Mouse (Mus musculus) hindbrain, embryonic 14.5 days (tissue): ENCODE measurements at regions not wholly inside any gene's neighbourhood (a gene's known extent, or its start where the extent isn't known, plus 50 kb on each side); places are given as distances from the start of the nearest gene placed in this dataset.

ENCODE experiments used
- ATAC-seq: fragments of 200-750 bp; cut with Nextera tagmentation; 2 replicates; pipeline ENCODE4 v1.8.0; 2017; ENCODE audit warnings: moderate number of reproducible peaks, mild to moderate bottlenecking, moderate TSS enrichment, moderate library complexity; ENCODE audit not compliant: low FRiP score
- DNase-seq: peaks from one replicate; pipeline ENCODE4 v3.0.0-alpha.2; 2015; ENCODE audit warnings: low spot score
- H3K27ac ChIP-seq: fragments of 300-500 bp; sonication (generic); 2 replicates; pipeline ENCODE4 v1.5.1; 2014; ENCODE audit warnings: mild to moderate bottlenecking, moderate library complexity
- H3K27me3 ChIP-seq: fragments of 300-500 bp; sonication (generic); 2 replicates; pipeline ENCODE4 v1.6.1; 2014; ENCODE audit warnings: mild to moderate bottlenecking, low read length, mixed read lengths; ENCODE audit not compliant: control insufficient read depth, insufficient read depth
- H3K36me3 ChIP-seq: fragments of 300-500 bp; sonication (generic); replicated peaks from 2 replicates; pipeline ENCODE4 v1.6.1; 2014; ENCODE audit not compliant: control insufficient read depth, insufficient read depth
- H3K4me1 ChIP-seq: fragments of 300-500 bp; sonication (generic); replicated peaks from 2 replicates; pipeline ENCODE4 v1.6.1; 2014; ENCODE audit warnings: antibody characterized with exemption, low read length, mixed read lengths; ENCODE audit not compliant: control insufficient read depth, insufficient read depth
- H3K4me2 ChIP-seq: fragments of 300-500 bp; sonication (generic); replicated peaks from 2 replicates; pipeline ENCODE4 v1.6.1; 2014; ENCODE audit warnings: mild to moderate bottlenecking, moderate library complexity
- H3K4me3 ChIP-seq: fragments of 300-500 bp; sonication (generic); replicated peaks from 2 replicates; pipeline ENCODE4 v1.5.1; 2014; ENCODE audit warnings: mild to moderate bottlenecking, low read length
- H3K9ac ChIP-seq: fragments of 300-500 bp; sonication (generic); 2 replicates; pipeline ENCODE4 v1.6.1; 2014
- H3K9me3 ChIP-seq: fragments of 300-500 bp; sonication (generic); 2 replicates; pipeline ENCODE4 v1.6.1; 2016; ENCODE audit warnings: low read length; ENCODE audit not compliant: control insufficient read depth
- WGBS: fragments of 180-500 bp; shearing (Covaris S2); extraction: QIAGEN DNeasy Blood & Tissue Kit; methylation state at CpG from one replicate; pipeline ENCODE4 v1.1.7; 2014; 5-methylcytosine and 5-hydroxymethylcytosine counted together

DNA sequence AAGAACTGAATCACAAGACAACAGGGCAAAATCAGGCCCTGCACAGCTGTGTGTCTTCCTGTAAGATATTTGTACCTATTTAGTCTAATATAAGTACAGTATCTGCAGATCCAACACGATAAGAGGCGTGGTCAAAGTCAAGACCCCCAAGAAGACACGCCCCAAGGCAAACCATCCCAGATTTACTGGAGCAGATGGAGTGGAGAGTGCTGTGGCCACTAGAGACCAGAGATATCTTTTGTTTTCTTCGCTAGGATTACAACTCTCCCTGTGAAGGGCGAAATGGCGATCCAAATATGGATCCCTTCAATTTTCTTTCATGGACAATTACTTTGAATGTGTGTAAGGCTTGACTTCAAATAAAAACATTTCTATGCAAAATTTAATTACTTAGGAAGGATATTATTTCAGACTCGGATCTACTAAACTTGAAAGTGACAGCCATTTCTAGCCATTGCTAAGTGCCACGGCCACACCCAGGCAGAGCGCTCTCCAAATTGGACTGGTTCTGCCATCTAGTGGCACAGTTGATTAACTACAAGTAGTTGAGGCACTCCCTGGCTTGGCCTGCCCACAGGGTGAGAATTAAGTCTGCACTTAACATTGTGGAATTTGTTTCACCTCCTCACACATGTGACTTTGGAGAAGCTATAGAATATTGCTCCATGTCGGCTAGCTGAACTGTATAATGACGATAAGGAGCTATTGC lies 140.4 kb upstream of the Gm9833 start:
- no peaks in the 10 kb centered on the region for H3K4me1 ChIP-seq
- no peak overlapping the region for H3K9ac ChIP-seq
- H3K27me3 ChIP-seq = no peaks in the 10 kb centered on the region
- ATAC-seq (peak; percentile 92), DNase-seq (peak; percentile 80)
- H3K27ac ChIP-seq = no peak overlapping the region
- WGBS = 51% methylated on average over 11 of the region's 11 CpGs
- H3K4me3 ChIP-seq = no peak overlapping the region
- no peaks in the 10 kb centered on the region for H3K36me3 ChIP-seq
- no peaks in the 10 kb centered on the region for H3K9me3 ChIP-seq
- H3K4me2 ChIP-seq = no peak overlapping the region

DNA sequence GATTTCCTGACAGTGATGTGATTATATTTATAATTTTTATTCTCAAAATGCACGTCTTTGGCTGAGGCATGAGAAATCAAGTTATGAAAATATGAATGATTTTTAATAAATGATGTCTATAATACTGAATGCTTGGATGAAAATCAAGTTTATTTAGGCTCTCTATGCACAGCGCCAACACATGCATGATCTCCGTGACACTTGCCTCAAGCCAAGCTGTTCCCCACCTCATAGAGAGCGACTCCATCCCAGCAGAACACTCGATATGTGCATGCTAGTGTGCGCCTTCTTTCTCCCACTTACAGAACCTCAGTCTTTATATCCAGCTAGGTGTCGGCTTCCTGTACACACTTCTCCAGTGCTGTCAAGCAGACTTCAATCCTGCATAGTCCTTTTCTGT lies 139.8 kb upstream of the Gm9833 start:
- Histone ChIP-seq H3K9me3 (no peaks in the 10 kb centered on the region), H3K4me1 (no peaks in the 10 kb centered on the region), H3K27me3 (no peaks in the 10 kb centered on the region), H3K4me2 (no peak overlapping the region), H3K9ac (no peak overlapping the region), H3K4me3 (no peak overlapping the region), H3K27ac (no peak overlapping the region), H3K36me3 (no peaks in the 10 kb centered on the region)
- no peak for DNase-seq
- ATAC-seq = peak; percentile 66; the same call in 1 of the 2 replicates
- WGBS = 79% methylated on average over 7 of the region's 7 CpGs

- no peaks in the 10 kb centered on the region for H3K4me1 ChIP-seq
- no peak overlapping the region for H3K27ac ChIP-seq
- no peak overlapping the region for H3K9ac ChIP-seq
- H3K36me3 ChIP-seq = no peaks in the 10 kb centered on the region
- H3K27me3 ChIP-seq = no peaks in the 10 kb centered on the region
- H3K4me2 ChIP-seq = no peak overlapping the region
- no peaks in the 10 kb centered on the region for H3K9me3 ChIP-seq
- 92% methylated on average over 3 of the region's 3 CpGs for whole genome bisulfite sequencing
- no peak overlapping the region for H3K4me3 ChIP-seq
- no peak for ATAC-seq
- no peak for DNase-seq
These were observed 130.0 kb upstream of the Gm9833 start for GRCm38 (mm10) chr3:9957870-9958269.

DNA sequence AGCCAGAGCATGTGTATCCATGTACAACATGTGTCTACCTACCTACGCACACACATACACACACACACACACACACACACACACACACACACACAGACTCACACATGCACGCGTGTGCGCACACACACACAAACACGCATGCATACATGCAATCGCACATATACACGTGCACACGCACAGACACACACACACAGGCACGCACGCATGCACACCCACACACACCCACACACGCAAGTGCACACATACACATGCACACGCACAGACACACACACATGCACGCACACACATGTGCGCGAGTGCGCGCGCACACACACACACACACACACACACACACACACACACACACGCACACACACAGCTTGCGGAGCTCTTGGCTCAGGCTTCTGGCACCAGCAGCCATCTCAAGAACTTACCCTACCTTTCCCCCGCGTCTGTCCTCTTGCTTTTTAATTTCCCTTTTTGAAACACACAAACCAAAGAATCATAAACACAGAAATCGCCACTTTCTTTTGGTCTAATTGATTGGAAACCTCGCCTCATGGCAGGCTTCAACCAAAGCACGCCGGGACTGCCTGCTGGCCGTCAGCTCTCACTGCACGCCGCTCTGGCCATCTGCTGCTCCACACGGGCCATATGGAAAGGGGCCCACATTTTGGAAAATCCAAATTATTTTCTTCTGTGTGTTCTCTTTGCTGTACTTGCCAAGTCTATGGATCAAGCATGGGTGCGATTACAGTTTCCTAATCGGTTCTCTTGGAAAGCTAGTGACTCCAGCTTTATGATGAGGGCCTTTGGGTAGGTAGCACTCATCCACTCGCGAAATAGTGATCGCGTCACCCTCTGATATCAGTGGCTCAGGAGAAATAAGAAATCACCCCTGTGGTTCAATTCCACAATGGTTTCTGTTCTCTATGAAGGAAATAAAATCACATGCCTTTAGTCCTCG lies 127.9 kb upstream of the Gm9833 start:
- H3K4me3 ChIP-seq = no peak overlapping the region
- WGBS = 89% methylated on average over 37 of the region's 37 CpGs
- no peaks in the 10 kb centered on the region for H3K36me3 ChIP-seq
- no peak overlapping the region for H3K27ac ChIP-seq
- no peak overlapping the region for H3K9ac ChIP-seq
- H3K27me3 ChIP-seq = no peaks in the 10 kb centered on the region
- no peak for DNase-seq
- no peaks in the 10 kb centered on the region for H3K9me3 ChIP-seq
- H3K4me1 ChIP-seq = no peaks in the 10 kb centered on the region
- H3K4me2 ChIP-seq = no peak overlapping the region
- no peak for ATAC-seq

- no peak overlapping the region for H3K4me3 ChIP-seq
- 60% methylated on average over 7 of the region's 7 CpGs for WGBS
- DNase-seq (no peak), ATAC-seq (no peak)
- H3K4me2 ChIP-seq = no peak overlapping the region
- H3K27ac ChIP-seq = no peak overlapping the region
- H3K36me3 ChIP-seq = no peaks in the 10 kb centered on the region
- H3K27me3 ChIP-seq = no peaks in the 10 kb centered on the region
- no peaks in the 10 kb centered on the region for H3K4me1 ChIP-seq
- no peak overlapping the region for H3K9ac ChIP-seq
- no peaks in the 10 kb centered on the region for H3K9me3 ChIP-seq
These were observed 127.2 kb upstream of the Gm9833 start for GRCm38 (mm10) chr3:9960696-9961095.
